Mouse (Mus musculus): ENCODE results near the gene Tmpo.
"Not testable (repeated sequence)": the region's sequence is repeated elsewhere in the genome, so short reads cannot be mapped to it uniquely, and the experiment has no call there.

Tmpo gene

DNA sequence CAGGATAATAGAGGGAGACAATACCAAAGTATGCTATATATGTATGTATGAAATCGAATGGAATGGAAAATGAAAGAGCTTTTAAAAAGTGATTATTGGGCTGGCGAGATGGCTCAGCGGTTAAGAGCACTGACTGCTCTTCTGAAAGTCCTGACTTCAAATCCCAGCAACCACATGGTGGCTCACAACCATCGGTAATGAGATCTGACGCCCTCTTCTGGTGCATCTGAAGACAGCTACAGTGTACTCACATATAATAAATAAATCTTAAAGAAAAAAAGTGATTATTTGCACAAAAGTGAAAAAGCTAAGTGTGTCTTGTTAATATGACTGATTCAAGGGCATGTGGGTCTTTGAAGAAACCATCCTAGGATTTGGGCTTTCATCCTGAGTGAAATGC, 3.8 kb upstream of the Tmpo start:
- DNase-seq (ENCODE audit: low spot score), result not testable (repeated sequence)

GRCm38 (mm10) chr10:91183316-91183715, 2.2 kb upstream of the Tmpo start:
- DNase-seq (ENCODE audit: low spot score), result no peak

DNA sequence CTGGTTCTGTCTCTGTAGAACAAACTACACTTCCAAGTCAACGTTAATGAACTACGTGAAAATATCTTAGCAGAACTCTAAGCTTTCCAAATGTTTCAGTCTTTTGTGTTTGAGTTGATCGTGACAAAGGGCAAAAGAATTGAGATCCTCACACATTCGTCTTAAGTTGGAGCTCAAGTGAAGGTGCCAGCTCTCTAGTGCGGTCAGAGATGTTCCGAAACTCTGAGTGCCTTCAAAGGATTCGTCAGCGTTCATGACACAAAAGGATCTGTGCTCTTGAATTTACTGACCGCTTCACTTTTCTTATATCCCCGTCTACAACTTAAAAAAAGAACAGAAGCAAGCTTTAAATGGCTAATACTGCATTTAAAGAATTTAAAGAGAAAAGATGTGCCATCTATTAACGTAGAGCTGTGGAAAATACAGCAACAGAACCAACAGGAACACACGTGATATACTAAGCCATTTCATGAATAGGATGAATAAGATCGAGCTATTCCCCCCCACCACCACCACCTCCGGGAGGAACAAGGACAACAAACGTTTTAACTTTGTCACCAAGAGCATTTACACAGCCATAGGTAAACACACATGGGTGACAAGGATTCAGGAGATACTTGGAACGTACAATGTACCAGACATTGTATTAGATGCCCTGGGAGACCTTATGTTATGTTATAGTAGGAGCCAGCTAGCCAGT, 1.3 kb upstream of the Tmpo start:
- no peak for DNase-seq (ENCODE audit: low spot score)

DNA sequence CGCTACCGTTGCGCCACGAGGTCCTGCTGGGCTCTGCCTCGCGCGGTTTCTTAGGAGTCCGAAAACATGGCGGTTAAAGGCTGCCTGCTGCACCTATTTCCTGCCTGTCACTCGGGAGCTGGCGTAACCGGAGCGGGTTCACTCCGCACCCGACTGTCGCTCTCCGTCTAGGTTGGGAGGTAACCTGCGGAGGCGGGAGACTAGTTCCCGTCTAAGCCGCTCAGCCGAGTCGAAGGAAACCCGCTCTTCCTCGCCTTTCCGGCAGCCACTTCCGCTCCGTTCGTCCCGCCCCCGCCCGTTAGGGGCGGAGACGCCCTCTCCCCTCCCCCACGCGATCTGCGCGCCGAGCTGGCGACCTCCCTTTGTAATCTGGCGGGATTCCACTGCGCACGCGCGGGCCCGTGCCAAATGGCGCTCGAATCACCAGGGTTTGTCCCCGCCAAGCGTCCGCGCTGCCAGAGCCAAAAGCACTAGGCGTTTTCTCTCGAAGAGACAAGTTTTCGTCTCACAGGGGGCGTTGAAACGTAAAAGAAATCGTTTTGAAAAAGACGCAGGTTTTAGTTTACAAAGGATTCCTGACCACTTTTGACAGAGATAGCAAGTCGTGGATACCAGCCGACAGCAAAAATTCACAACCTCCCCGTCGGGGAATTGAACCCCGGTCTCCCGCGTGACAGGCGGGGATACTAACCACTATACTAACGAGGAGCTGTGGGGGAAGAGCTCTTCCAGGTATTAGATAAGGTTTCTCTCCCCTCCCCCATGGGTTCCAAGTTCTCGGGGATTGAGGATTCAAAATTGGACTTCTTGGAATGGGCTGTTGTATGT, 560 bp upstream of the Tmpo start:
- peak; percentile 96 for DNase-seq (ENCODE audit: low spot score)

DNA sequence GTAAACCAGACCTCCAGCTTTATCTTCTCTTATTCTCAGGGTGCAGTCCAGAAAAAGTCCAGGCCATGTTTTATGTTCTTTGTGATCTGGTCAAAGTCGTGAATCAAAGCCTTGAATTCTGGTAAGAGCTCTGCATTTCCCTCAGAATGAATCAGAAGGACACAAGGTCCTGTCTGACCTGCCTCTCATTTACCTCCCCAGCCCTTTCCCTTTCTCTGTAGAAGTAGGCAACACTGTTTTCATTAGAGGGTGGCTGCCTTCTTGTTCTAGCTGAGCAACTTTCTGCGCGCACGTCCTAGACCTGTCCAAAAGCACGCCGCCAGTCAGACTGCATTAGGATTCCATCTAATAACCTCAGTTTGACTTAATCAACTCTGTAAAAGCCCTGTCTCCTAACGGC, 814 bp downstream of the Tmpo start:
- no peak for DNase-seq (ENCODE audit: low spot score)

- no peak for DNase-seq (ENCODE audit: low spot score)
Observed at GRCm38 (mm10) chr10:91179834-91180233, 1.3 kb downstream of the Tmpo start.

- no peak for DNase-seq (ENCODE audit: low spot score)
Observed at GRCm38 (mm10) chr10:91177201-91177600, 3.9 kb downstream of the Tmpo start.

DNA sequence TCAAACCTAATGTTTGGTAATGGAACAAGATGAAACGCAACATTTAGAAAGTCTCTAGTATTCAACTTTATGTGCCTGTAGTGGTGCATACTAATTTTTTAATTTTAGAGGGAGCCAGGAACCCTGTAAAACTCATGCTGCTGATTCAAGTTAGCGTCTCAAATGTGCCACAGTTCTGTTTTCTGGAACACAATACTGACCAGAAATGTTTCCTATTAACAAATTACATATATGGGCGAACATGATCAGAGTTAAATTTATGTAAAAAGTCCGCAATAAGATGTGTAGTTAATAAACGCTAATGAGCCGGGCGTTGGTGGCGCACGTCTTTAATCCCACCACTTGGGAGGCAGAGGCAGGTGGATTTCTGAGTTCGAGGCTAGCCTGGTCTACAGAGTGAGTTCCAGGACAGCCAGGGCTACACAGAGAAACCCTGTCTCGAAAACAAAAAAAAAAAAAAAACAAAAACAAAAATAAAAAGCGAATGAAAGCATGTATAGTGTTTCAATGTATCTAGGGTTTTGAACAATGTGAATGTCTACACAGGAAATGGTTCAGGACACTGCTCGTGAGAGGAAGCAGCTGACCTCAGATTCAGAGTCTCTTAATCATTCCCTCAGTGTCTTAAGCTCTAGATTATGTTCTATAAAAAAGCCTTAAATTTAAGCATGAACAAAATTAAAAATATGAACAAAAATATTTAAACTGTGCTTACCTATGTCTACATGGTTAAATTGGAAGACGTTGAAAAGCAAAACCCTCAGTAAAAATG, 8.6 kb downstream of the Tmpo start:
- DNase-seq (ENCODE audit: low spot score), result no peak

DNA sequence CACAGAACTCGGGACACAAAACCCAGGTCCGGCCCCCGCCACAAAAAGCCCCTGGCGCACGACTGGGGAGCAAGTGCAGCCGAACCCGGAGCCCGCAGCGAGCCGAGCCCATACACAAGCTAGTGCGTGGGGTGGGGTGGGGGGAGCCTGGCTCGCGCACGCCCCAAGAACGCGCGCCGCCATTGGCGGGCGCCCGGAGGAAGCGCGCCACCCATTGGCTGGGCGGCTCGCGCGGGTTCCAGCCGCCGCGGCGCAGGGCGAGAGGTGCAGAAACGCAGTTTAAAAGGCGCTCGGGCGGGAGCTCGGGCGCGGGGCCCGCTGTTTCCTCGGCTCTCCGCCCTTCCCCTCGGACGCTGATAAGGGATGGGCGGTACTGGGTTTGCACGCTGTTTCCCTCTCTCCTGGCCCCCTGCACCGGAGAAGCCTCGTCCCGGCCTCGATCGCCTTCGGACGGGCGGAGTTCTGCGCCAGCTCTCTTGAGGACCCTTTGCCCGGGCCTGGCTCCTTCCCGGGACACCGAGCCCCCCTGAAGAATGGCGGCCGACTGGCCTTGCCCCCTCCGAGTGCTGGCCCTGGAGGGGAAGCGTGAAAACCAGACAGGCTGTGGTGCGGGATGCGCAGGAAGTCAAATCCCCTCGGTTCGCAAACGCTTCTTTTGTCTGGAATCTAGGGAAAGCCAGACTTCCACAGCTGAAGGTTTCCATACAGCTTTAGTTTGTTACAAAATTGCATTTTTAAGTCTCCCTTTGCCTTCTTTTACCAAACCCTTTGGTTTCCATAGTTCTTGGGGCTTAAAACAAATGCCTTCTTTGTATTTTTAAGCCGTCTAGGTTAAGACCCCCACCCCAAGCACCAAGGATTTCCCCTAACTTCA, 9.4 kb downstream of the Tmpo start:
- DNase-seq (ENCODE audit: low spot score), result peak; percentile 81

GRCm38 (mm10) chr10:91171041-91171440, 10.1 kb downstream of the Tmpo start:
- no peak for DNase-seq (ENCODE audit: low spot score)

- DNase-seq (ENCODE audit: low spot score), result no peak
Observed at GRCm38 (mm10) chr10:91170143-91170941, 10.8 kb downstream of the Tmpo start.

GRCm38 (mm10) chr10:91169414-91170065, 11.6 kb downstream of the Tmpo start:
- no peak for DNase-seq (ENCODE audit: low spot score)

DNA sequence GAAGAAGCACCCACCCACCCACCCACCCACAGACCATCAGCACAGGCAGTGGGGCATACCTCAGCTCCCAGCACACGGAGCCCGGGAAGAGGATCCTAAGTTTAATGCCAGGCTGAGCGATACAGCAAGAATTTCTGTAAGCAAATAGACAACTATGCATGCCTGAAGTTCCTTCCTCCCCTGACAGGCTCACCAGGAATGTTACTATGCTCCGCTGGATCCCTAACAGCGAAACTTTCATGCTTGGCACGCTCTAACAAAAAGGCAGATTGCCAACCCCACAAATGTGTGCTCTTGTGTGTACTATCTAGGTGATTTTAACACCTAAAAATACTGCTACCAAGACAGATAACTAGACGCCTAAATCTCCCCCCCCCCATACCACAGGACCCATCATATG, 13.8 kb downstream of the Tmpo start:
- no peak for DNase-seq (ENCODE audit: low spot score)

DNA sequence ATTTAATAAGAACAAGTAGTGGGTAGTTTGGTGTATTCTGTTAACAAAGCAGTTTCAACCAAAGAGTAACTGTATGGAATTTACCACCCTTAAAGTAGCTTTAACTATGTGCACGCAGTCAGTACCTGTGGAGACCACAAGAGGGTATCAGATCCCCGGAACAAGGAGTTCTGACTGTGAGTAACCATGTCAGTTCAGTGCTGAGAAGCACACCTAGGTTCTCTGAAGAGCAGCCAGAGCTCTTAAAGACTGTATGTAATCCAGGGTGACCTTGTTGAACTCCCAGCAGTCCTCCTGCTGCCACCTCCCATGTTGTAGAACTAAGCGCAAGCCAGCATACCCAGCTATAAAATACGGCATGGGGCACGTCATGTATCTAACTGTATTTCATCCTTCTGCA, 14.2 kb downstream of the Tmpo start:
- no peak for DNase-seq (ENCODE audit: low spot score)

- no peak for DNase-seq (ENCODE audit: low spot score)
Observed at GRCm38 (mm10) chr10:91165850-91166249, 15.3 kb downstream of the Tmpo start.

DNA sequence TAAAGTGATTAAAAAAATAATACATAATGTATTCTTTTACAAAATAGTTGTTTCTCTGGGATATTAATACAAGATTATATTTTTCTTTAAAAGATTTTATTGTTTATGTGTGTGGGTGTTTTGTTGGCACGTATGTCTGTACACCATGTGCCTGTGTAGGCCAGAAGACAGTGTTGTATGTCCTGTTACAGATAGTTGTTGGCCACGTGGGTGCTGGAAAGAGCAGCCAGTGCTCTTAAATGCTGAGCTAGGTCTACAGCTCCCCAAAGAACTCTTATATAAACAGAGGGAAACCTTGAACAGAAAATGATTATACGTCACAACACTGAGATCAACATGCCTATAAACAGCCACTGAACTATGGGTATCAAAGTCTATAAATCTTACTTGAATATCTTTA, 16.6 kb downstream of the Tmpo start:
- DNase-seq (ENCODE audit: low spot score), result no peak

- DNase-seq (ENCODE audit: low spot score), result no peak
Observed at GRCm38 (mm10) chr10:91162511-91163163, 18.5 kb downstream of the Tmpo start.

DNA sequence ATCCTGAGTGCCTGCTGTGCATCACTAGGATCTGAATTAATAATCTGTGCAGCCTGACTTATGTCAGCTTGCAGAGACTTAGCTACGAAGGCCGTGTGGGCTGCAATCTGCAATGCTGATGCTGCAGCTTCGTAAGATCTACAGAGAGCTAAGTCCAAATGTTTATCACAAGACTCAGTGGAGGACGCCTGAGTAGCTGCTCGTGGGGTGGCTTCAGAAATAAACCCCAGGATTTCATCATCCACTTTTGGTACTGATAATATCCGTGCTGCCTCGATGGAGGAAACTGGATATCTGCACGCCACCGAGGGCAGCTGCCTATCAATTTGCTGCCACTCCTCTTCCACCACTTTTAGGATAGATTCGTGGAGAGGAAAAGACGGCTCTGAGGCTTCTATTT, 19.0 kb downstream of the Tmpo start:
- no peak for DNase-seq (ENCODE audit: low spot score)

- DNase-seq (ENCODE audit: low spot score), result no peak
Observed at GRCm38 (mm10) chr10:91161006-91161405, 20.1 kb downstream of the Tmpo start.

GRCm38 (mm10) chr10:91158442-91158841, 22.7 kb downstream of the Tmpo start:
- DNase-seq (ENCODE audit: low spot score), result no peak
